Mouse (Mus musculus) cerebellum, adult 11 months (tissue): Measurements from ENCODE around the gene Cdk1.

Experiments used
- DNase-seq: peaks from one replicate; pipeline ENCODE4 v3.0.0; 2022

Gene Cdk1

GRCm38 (mm10) chr10:69341570-69342227 lies 11.0 kb downstream of the Cdk1 start:
- no peak for DNase-seq

DNA sequence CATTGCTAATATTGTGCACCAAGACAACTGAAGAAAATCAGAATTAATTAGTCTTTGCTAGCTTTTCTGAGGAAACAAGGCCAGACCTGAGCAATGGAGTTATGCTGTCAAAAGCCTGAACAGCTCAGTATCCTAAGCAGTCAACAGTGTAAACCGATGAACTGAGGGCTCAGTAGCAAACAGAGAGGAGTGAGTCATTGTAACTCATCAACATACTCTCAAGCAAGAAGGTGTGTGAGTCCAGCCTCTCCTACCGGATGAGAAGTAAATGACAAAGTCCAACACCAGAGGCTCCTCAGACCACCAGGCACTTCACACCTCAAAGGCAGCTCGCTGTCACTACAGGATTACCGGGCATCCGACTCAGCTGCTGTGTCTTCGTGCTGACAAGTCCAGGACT lies 12.7 kb downstream of the Cdk1 start:
- no peak for DNase-seq

DNA sequence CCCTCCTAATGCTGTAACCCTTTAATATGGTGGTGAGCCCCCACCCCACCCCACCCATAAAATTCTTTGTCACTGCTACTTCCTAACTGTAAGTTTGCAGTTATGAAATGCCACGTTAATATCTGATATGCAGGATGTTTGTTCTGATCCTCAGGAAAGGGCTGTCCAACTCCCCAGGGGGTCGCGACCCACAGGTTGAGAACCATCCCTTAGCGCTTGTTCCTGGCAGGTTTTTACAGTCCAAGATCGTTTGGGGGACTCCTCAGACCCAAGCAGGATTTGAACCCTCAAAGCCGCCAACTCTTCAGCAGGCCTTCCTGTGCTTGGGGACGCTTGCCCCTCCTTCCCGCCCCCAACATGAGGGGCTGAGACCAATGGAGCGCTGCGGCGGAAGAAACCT lies 16.5 kb downstream of the Cdk1 start:
- no peak for DNase-seq

GRCm38 (mm10) chr10:69335611-69336010 lies 17.1 kb downstream of the Cdk1 start:
- no peak for DNase-seq

- DNase-seq, result no peak
These were observed 17.6 kb downstream of the Cdk1 start for GRCm38 (mm10) chr10:69335195-69335536.

- DNase-seq, result no peak
These were observed 18.2 kb downstream of the Cdk1 start for GRCm38 (mm10) chr10:69334271-69335194.

DNA sequence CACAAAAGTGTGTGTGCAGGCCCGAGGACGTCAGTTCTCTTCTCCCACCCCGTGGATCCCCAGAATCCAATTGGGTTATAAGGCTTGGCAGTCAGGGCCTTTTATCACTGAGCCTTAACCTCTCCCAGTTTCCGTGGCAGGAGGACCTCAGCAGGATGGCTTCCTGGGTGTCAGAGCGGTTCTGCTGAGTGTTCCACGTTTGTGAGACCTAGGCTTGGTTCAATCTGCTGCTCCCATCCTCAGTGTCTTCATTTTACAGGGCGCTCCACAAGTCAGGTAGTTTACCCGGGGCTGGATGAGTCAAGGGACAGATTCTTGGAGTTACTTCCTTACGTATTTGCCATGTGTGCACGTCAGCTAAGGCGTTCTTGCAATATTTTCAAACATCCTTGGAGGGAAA lies 19.5 kb downstream of the Cdk1 start:
- DNase-seq, result no peak

DNA sequence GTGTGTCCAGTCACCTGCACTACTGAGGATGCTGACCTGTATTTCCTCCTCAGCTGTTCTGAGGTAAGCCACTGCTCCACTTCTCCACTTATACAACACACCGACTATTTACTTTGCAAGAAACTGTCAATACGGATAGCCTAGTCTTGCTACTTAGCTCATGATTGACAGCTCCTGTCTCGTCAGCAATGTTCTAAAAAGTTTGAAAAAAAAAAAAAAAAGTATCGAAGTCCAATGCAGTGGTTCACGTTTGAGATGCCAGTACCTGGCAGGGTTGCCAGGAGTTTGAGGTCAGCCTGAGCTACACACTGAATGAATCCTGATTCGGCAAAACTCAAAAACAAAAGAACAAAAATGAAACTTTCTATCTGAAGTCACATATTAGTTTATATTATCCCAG lies 21.5 kb downstream of the Cdk1 start:
- DNase-seq, result no peak

DNA sequence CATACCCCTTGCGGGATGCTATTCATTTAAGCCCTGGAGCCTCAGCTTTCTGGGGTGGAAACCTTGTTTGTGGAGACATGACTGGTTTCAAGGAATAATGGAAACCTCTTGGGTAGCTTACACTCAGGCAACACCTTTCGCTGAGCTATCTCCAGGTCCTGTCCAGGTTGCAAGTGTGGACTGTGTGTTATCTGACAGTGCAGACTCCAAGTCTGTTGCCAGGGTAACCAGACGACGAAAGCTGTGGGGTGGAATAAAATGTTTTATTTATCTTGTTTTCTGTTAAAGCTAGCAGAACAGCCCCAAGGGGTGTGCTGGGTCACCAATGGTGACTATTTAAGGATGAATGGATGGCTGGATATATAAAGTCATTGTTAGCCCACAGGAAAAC lies 24.1 kb downstream of the Cdk1 start:
- DNase-seq, result no peak

DNA sequence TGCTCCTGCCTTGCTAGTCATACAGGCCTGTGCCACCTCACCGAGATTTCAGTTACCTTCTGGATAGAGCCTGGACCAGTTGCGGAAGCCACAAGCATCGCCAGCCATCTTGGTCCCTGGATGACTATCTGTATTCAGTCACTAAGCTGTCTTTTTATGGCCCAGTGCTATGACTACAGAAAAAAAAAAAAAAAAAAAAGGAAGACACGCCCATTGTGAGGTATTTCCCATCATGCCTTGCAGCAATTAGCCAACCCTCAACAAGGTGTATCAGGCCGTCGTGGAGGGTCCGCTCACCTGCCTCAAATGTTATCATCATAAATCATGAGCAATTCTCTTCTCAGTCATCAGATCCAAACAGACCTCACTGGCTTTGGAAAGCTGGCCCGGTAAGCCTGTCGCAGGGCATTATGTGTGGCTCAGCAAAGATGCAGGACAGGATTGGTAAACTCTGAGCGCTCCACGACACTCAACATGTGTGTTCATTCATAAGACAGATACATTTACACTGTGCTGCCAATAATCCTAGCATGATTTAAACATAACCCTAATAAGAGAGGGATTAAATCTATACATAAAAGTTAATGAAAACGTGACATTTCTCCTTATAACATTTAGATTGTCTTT lies 24.6 kb downstream of the Cdk1 start:
- no peak for DNase-seq

DNA sequence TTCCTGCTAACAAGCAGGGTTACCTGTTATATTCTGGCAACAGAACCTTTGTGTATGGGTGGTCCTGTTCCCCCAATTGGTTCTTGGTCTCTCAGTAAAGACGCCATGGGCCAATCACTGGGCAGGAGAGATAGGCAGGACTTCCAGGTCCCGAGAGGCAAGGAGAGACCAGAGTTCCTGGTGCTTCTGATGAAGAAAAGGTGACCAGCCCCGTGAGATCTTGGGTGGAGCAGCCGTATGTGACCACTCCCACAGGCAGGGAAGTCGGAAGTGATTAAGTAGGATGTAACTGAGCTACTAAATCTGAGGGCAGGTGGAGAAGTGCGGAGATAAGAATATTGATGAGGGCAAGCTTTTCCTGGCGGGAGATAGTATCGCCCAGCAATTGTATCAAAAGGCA lies 25.4 kb downstream of the Cdk1 start:
- no peak for DNase-seq

GRCm38 (mm10) chr10:69326433-69326832 lies 26.3 kb downstream of the Cdk1 start:
- peak; percentile 4 for DNase-seq

GRCm38 (mm10) chr10:69324816-69325215 lies 27.9 kb downstream of the Cdk1 start:
- DNase-seq, result no peak

DNA sequence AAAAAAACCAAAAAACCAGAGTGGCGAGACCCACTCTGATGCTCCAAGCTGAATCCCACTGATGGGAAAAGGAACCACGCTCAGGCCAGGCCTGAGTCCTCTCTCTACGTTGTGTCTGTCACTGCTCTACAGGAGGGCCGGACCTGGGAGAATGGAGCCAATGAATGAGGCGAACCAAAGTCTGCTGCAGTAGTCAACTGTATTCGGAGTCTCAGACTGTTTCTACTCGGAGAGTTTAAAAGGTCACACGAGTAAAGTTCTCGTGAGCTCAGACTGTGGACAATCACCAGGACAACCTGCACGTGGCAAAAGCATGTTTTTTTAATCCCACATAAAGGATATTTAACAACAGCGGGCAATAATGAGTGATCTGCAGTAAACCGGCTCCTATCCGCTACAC lies 28.8 kb downstream of the Cdk1 start:
- no peak for DNase-seq

- no peak for DNase-seq
These were observed 31.2 kb downstream of the Cdk1 start for GRCm38 (mm10) chr10:69321519-69322035.

DNA sequence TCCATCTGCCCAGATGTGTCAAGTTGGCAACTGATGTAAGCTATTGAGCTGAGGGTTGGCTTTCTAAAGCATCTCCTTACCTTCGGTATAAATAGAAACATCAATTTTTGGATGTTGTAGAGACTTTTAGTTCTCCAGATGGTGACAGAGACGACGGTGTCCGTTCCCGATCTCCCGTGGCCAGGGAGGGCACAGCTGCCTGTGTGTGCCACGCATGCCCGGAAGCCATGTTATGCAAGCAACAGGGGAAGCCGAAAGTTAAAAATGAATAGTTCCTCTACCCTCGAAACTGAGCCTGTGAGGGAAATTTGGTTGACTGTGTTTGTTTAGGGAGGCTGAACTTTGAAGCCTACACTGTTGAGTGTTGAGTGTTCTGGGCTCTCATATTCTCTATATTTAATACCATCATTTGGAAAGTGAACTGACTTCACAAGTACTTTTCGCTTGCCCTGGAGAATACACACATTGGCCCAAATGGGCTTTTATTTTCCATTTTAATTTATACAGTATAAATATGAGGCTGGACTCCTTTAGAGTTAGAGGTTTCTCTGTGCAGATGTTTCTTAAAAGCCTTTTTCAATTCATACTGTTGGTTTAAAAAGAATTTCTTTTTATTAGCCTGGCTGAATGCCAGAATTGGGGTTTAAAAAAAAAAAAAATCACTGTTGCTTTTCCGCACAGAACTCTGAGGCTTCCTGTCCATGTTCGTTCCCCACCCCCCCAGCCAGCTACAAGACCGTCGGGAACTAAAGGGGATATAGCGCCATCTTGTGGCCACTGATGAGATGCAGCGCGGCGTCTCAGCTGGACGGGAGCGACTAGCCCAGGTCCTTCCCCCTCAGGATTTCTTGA lies 31.8 kb downstream of the Cdk1 start:
- peak; percentile 36 for DNase-seq

- no peak for DNase-seq
These were observed 34.2 kb downstream of the Cdk1 start for GRCm38 (mm10) chr10:69318514-69318913.

GRCm38 (mm10) chr10:69313944-69314343 lies 38.8 kb downstream of the Cdk1 start:
- DNase-seq, result no peak

DNA sequence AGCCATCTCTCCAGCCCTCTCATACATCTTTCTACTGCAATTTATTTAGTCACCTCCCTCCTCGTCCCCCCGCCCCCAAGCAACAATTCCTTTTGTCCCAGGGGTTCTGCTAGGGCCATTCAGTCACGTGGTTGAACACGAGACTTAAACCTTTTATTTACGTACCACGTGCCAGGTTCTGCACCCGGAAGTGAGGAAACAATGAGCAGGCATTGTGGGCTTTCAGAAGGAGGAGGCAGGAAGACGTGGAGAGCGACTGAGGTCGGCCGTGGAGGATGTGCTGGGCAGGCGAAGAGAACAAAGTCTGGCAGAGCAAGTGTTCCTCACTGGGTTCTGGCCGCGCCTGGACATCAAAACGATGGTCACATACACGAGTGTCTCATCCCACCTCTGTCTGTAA lies 40.9 kb downstream of the Cdk1 start:
- DNase-seq, result no peak

DNA sequence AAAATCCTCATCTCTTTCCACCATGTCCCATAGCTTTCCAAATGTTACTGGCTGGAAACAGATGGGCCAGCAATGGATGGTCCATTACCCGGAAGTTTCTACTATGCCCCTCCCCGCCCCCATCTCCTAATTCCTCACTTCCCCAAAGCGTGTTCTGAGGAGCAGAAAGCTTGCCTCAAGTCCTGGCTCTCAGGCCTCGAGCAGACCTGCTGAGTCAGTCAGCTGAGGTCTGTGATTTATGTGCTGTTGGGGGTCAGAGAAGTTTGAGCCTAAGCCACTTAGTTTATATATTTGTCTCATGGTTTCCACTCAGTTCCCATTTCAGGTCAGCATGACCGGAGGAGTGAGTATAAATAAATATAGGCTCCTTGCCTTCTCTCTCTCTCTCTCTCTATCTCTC lies 43.6 kb downstream of the Cdk1 start:
- DNase-seq, result no peak

DNA sequence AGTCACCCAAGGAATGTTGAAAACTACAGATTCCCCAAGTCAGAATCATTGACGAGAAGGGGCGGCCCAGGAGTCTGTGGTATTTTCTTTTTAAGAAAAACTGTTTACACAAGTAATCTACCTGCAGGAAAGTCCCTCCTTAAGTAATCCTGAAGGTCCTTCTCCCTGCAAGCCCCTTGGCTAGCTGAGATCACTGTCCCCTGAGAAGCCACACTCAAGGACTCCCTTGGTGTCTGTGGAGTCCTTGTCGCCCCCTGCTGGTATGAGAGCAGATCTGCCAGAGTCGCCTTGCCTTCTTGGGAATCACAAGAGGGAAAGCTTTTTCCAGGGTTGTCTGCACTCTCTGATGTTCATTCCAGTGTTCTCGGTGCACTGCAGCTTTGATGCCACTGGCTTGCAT lies 45.7 kb downstream of the Cdk1 start:
- peak; percentile 8 for DNase-seq

DNA sequence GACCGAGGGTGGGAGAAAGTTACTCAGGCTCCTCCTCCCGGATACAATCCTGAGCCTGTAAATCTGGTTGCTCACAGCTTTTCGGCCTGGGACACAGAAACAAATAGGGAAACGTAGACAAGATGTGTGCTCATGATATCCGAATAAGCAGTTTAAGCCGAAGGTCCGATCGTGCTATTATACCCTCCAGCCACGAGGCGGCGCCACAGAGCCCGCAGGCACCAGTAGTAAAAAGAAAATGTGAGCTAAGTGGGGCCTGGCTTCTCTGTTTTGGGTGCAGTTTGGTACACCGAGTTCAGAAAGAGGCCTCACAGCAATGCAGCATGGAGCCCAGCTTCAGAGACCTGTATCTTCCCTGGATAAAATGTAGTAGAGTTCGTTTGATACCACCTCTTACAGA lies 46.5 kb downstream of the Cdk1 start:
- no peak for DNase-seq

GRCm38 (mm10) chr10:69305600-69305999 lies 47.1 kb downstream of the Cdk1 start:
- no peak for DNase-seq
